Mouse (Mus musculus): ENCODE results near the gene Dnajc3. TPM values are rescaled to one million over a fixed set of nuclear protein-coding genes. Genes with fewer than 3 reads are reported as not detected.

Dnajc3 gene
- polyA plus RNA-seq, 2 experiments, result 22.8 to 42.0 TPM

GRCm38 (mm10) chr14:118995226-118995925 lies 57.6 kb downstream of the Dnajc3 start:
- 92% methylated on average over 9 of the region's 9 CpGs for WGBS
- Histone ChIP-seq H3K36me3 (ENCODE audit: control insufficient read depth, insufficient read depth, low read length) (peaks cover 59% of the 10 kb centered on the region), H3K9me3 (ENCODE audit: control insufficient read depth, low read length) (no peaks in the 10 kb centered on the region), H3K9ac (ENCODE audit: low read depth, low read length, severe bottlenecking) (no peak overlapping the region), H3K4me1 (ENCODE audit: control insufficient read depth, insufficient read depth, low read length) (no peaks in the 10 kb centered on the region), H3K4me3 (replicated peaks; ENCODE audit: low read length) (no peak overlapping the region), H3K4me2 (replicated peaks; ENCODE audit: low read depth, low read length, severe bottlenecking) (no peak overlapping the region), H3K27me3 (ENCODE audit: control insufficient read depth, insufficient read depth, low read length) (no peaks in the 10 kb centered on the region), H3K27ac (replicated peaks; ENCODE audit: low read depth, low read length) (no peak overlapping the region)
- no peak for ATAC-seq (ENCODE audit: low FRiP score, low read depth)
- no peak for TF ChIP-seq POLR2A (IDR thresholded peaks at IDR 0.05; ENCODE audit: borderline replicate concordance, extremely low read depth, insufficient read depth, insufficient read length)
- no peak for DNase-seq (ENCODE audit: low spot score)

- H3K4me2 ChIP-seq (replicated peaks; ENCODE audit: low read depth, low read length, severe bottlenecking), result no peak overlapping the region
- DNase-seq (ENCODE audit: low spot score) (no peak), ATAC-seq (ENCODE audit: low FRiP score, low read depth) (no peak)
- no peak overlapping the region for H3K27ac ChIP-seq (replicated peaks; ENCODE audit: low read depth, low read length)
- H3K36me3 ChIP-seq (ENCODE audit: control insufficient read depth, insufficient read depth, low read length), result peaks cover 22% of the 10 kb centered on the region
- no peak overlapping the region for H3K4me3 ChIP-seq (replicated peaks; ENCODE audit: low read length)
- H3K4me1 ChIP-seq (ENCODE audit: control insufficient read depth, insufficient read depth, low read length), result no peaks in the 10 kb centered on the region
- no peak for TF ChIP-seq POLR2A (IDR thresholded peaks at IDR 0.05; ENCODE audit: borderline replicate concordance, extremely low read depth, insufficient read depth, insufficient read length)
- no peak overlapping the region for H3K9ac ChIP-seq (ENCODE audit: low read depth, low read length, severe bottlenecking)
- H3K9me3 ChIP-seq (ENCODE audit: control insufficient read depth, low read length), result no peaks in the 10 kb centered on the region
- H3K27me3 ChIP-seq (ENCODE audit: control insufficient read depth, insufficient read depth, low read length), result no peaks in the 10 kb centered on the region
Observed at GRCm38 (mm10) chr14:119003320-119003719, 65.5 kb downstream of the Dnajc3 start.

GRCm38 (mm10) chr14:119005834-119006233 lies 68.1 kb downstream of the Dnajc3 start:
- no peak for ATAC-seq (ENCODE audit: low FRiP score, low read depth)
- H3K9me3 ChIP-seq (ENCODE audit: control insufficient read depth, low read length), result no peaks in the 10 kb centered on the region
- no peaks in the 10 kb centered on the region for H3K4me1 ChIP-seq (ENCODE audit: control insufficient read depth, insufficient read depth, low read length)
- H3K36me3 ChIP-seq (ENCODE audit: control insufficient read depth, insufficient read depth, low read length), result peaks cover 17% of the 10 kb centered on the region
- no peaks in the 10 kb centered on the region for H3K27me3 ChIP-seq (ENCODE audit: control insufficient read depth, insufficient read depth, low read length)
- no peak overlapping the region; the same call in 1 of the 2 replicates for H3K4me2 ChIP-seq (replicated peaks; ENCODE audit: low read depth, low read length, severe bottlenecking)
- DNase-seq (ENCODE audit: low spot score), result no peak
- 6% methylated on average over 5 of the region's 5 CpGs for WGBS
- no peak overlapping the region for H3K27ac ChIP-seq (replicated peaks; ENCODE audit: low read depth, low read length)
- TF ChIP-seq POLR2A (IDR thresholded peaks at IDR 0.05; ENCODE audit: borderline replicate concordance, extremely low read depth, insufficient read depth, insufficient read length), result no peak
- H3K4me3 ChIP-seq (replicated peaks; ENCODE audit: low read length), result no peak overlapping the region
- no peak overlapping the region for H3K9ac ChIP-seq (ENCODE audit: low read depth, low read length, severe bottlenecking)

GRCm38 (mm10) chr14:119006441-119007102 lies 68.8 kb downstream of the Dnajc3 start:
- no peaks in the 10 kb centered on the region for H3K9me3 ChIP-seq (ENCODE audit: control insufficient read depth, low read length)
- peaks cover 15% of the 10 kb centered on the region for H3K36me3 ChIP-seq (ENCODE audit: control insufficient read depth, insufficient read depth, low read length)
- no peak for DNase-seq (ENCODE audit: low spot score)
- 4% methylated on average over 40 of the region's 49 CpGs for WGBS
- H3K27ac ChIP-seq (replicated peaks; ENCODE audit: low read depth, low read length), result 0 out of 2 replicates have a peak overlapping the region, but pooled peaks have one; percentile 55
- ATAC-seq (ENCODE audit: low FRiP score, low read depth), result no peak
- TF ChIP-seq POLR2A (IDR thresholded peaks at IDR 0.05; ENCODE audit: borderline replicate concordance, extremely low read depth, insufficient read depth, insufficient read length), result no peak
- no peaks in the 10 kb centered on the region for H3K27me3 ChIP-seq (ENCODE audit: control insufficient read depth, insufficient read depth, low read length)
- peak overlapping the region; percentile 92 for H3K4me2 ChIP-seq (replicated peaks; ENCODE audit: low read depth, low read length, severe bottlenecking)
- H3K4me1 ChIP-seq (ENCODE audit: control insufficient read depth, insufficient read depth, low read length), result no peaks in the 10 kb centered on the region
- H3K9ac ChIP-seq (ENCODE audit: low read depth, low read length, severe bottlenecking), result peak overlapping the region; percentile 36
- peak overlapping the region; percentile 46 for H3K4me3 ChIP-seq (replicated peaks; ENCODE audit: low read length)

GRCm38 (mm10) chr14:119007103-119007951 lies 69.6 kb downstream of the Dnajc3 start:
- H3K9me3 ChIP-seq (ENCODE audit: control insufficient read depth, low read length), result no peaks in the 10 kb centered on the region
- 0 out of 2 replicates have a peak overlapping the region, but pooled peaks have one; percentile 55 for H3K27ac ChIP-seq (replicated peaks; ENCODE audit: low read depth, low read length)
- H3K4me2 ChIP-seq (replicated peaks; ENCODE audit: low read depth, low read length, severe bottlenecking), result peak overlapping the region; percentile 92
- no peaks in the 10 kb centered on the region for H3K4me1 ChIP-seq (ENCODE audit: control insufficient read depth, insufficient read depth, low read length)
- WGBS, result 2% methylated on average over 13 of the region's 13 CpGs
- no peaks in the 10 kb centered on the region for H3K27me3 ChIP-seq (ENCODE audit: control insufficient read depth, insufficient read depth, low read length)
- ATAC-seq (ENCODE audit: low FRiP score, low read depth) (peak; percentile 100), DNase-seq (ENCODE audit: low spot score) (peak; percentile 99)
- H3K36me3 ChIP-seq (ENCODE audit: control insufficient read depth, insufficient read depth, low read length), result peaks cover 17% of the 10 kb centered on the region
- TF ChIP-seq POLR2A (IDR thresholded peaks at IDR 0.05; ENCODE audit: borderline replicate concordance, extremely low read depth, insufficient read depth, insufficient read length), result no peak
- peak overlapping the region; percentile 36 for H3K9ac ChIP-seq (ENCODE audit: low read depth, low read length, severe bottlenecking)
- H3K4me3 ChIP-seq (replicated peaks; ENCODE audit: low read length), result peak overlapping the region; percentile 46

All from limb, embryonic 14.5 days (tissue).